Mouse (Mus musculus): ENCODE measurements around the gene Aig1. TPM values are rescaled to one million over a fixed set of nuclear protein-coding genes. Genes with fewer than 3 reads are reported as not detected.

Aig1 gene
- total and polyA plus RNA-seq, 3 experiments = 0.13 TPM; not detected in 2

DNA sequence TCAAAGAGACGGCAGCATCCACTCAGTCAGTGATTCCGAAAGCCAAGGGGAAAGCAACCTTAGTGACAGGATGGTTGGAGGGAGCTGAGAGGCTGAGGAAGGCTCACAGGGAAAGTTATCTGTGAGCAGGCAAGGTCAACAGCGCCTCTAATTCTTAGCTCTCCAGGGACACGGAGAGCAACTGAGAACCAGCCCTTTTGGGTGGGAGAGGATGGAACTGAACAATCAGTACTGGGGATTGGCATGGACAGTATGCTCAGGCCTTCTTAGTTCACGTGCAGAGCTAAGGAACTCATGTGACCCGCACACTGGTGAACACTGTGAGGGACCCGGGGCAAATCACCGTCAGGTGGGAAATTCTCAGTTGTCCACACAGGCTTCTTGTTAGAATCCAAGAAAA, 183.4 kb downstream of the Aig1 start:
- no peak for TF ChIP-seq ZNF384 (IDR thresholded peaks at IDR 0.05; ENCODE audit: low read depth, low read length)
- TF ChIP-seq TAL1 (IDR thresholded peaks at IDR 0.05; ENCODE audit: low read length) = no peak
- TF ChIP-seq RCOR1 (IDR thresholded peaks at IDR 0.05; ENCODE audit: low read depth, low read length) = no peak
- TF ChIP-seq MYB (IDR thresholded peaks at IDR 0.05; ENCODE audit: low read depth, low read length) = no peak
- TF ChIP-seq KAT2A (conservative IDR thresholded peaks at IDR 0.05; ENCODE audit: low read depth, low read length) = no peak
- H3K79me2 ChIP-seq (ENCODE audit: control insufficient read depth, insufficient read depth, low read length, poor library complexity) = no peaks in the 10 kb centered on the region
- DNase-seq (ENCODE audit: low read depth, low spot score) = no peak
- no peaks in the 10 kb centered on the region for H3K36me3 ChIP-seq (ENCODE audit: control insufficient read depth in 1 of 2, insufficient read depth in 2 of 2, low read length in 2 of 2)
- no peak overlapping the region for H3K27ac ChIP-seq (ENCODE audit: control insufficient read depth, low read depth, low read length)
- H3K9me3 ChIP-seq (replicated peaks; ENCODE audit: insufficient read depth, low read length) = no peaks in the 10 kb centered on the region
- no peak overlapping the region for H3K4me3 ChIP-seq (ENCODE audit: control insufficient read depth in 1 of 2, insufficient read depth in 1 of 2, low read depth in 2 of 2, low read length in 2 of 2)
- no peak overlapping the region for H3K9ac ChIP-seq (ENCODE audit: control insufficient read depth, low read depth, low read length, poor library complexity, severe bottlenecking)
- no peaks in the 10 kb centered on the region for H3K27me3 ChIP-seq (ENCODE audit: control insufficient read depth in 1 of 2, insufficient read depth in 2 of 2, low read length in 2 of 2)
- no peaks in the 10 kb centered on the region for H3K4me1 ChIP-seq (ENCODE audit: control insufficient read depth in 1 of 2, insufficient read depth in 2 of 2, low read length in 2 of 2)

GRCm38 (mm10) chr10:13684452-13684851, 184.3 kb downstream of the Aig1 start:
- Histone ChIP-seq H3K79me2 (ENCODE audit: control insufficient read depth, insufficient read depth, low read length, poor library complexity) (no peaks in the 10 kb centered on the region), H3K9ac (ENCODE audit: control insufficient read depth, low read depth, low read length, poor library complexity, severe bottlenecking) (no peak overlapping the region), H3K4me3 (ENCODE audit: control insufficient read depth in 1 of 2, insufficient read depth in 1 of 2, low read depth in 2 of 2, low read length in 2 of 2) (no peak overlapping the region), H3K36me3 (ENCODE audit: control insufficient read depth in 1 of 2, insufficient read depth in 2 of 2, low read length in 2 of 2) (no peaks in the 10 kb centered on the region), H3K27ac (ENCODE audit: control insufficient read depth, low read depth, low read length) (no peak overlapping the region), H3K9me3 (replicated peaks; ENCODE audit: insufficient read depth, low read length) (no peaks in the 10 kb centered on the region), H3K4me1 (ENCODE audit: control insufficient read depth in 1 of 2, insufficient read depth in 2 of 2, low read length in 2 of 2) (no peaks in the 10 kb centered on the region), H3K27me3 (ENCODE audit: control insufficient read depth in 1 of 2, insufficient read depth in 2 of 2, low read length in 2 of 2) (no peaks in the 10 kb centered on the region)
- TF ChIP-seq USF2 (IDR thresholded peaks at IDR 0.05; ENCODE audit: borderline replicate concordance in 1 of 2, insufficient read depth in 1 of 2, low read depth in 1 of 2, low read length in 2 of 2) (no peak), HCFC1 (IDR thresholded peaks at IDR 0.05; ENCODE audit: low read depth, low read length) (no peak), MAZ (IDR thresholded peaks at IDR 0.05; ENCODE audit: low read depth, low read length) (no peak), GABPA (IDR thresholded peaks at IDR 0.05; ENCODE audit: low read depth, low read length) (no peak), EP300 (IDR thresholded peaks at IDR 0.05; ENCODE audit: low read depth in 1 of 2, low read length in 2 of 2) (no peak), ZC3H11A (IDR thresholded peaks at IDR 0.05; ENCODE audit: low read depth, low read length) (no peak), UBTF (IDR thresholded peaks at IDR 0.05; ENCODE audit: borderline replicate concordance, insufficient read depth, low read depth, low read length) (no peak), POLR2A (IDR thresholded peaks at IDR 0.05; ENCODE audit: control insufficient read depth in 1 of 2, insufficient read depth in 1 of 2, low read depth in 1 of 2, low read length in 2 of 2, poor library complexity in 1 of 2) (no peak), ELF1 (IDR thresholded peaks at IDR 0.05; ENCODE audit: low read depth, low read length) (no peak), GATA1 (IDR thresholded peaks at IDR 0.05; ENCODE audit: low read depth, low read length) (no peak), MYB (IDR thresholded peaks at IDR 0.05; ENCODE audit: low read depth, low read length) (no peak), MYC (IDR thresholded peaks at IDR 0.05; ENCODE audit: low read depth, low read length) (no peak), MAX (IDR thresholded peaks at IDR 0.05; ENCODE audit: low read length) (no peak), MAFK (IDR thresholded peaks at IDR 0.05; ENCODE audit: borderline replicate concordance, low read depth, low read length) (no peak), POLR2AphosphoS5 (IDR thresholded peaks at IDR 0.05; ENCODE audit: borderline replicate concordance, low read depth, low read length) (no peak), SMC3 (IDR thresholded peaks at IDR 0.05; ENCODE audit: low read depth, low read length) (no peak), CTCF (IDR thresholded peaks at IDR 0.05 in 2 of 3, conservative IDR thresholded peaks at IDR 0.05 in 1 of 3; ENCODE audit: control insufficient read depth in 1 of 3, insufficient read depth in 1 of 3, low read depth in 2 of 3, low read length in 3 of 3, poor library complexity in 1 of 3, severe bottlenecking in 1 of 3) (no peak), E2F4 (IDR thresholded peaks at IDR 0.05; ENCODE audit: borderline replicate concordance, low read depth, low read length) (no peak), SIN3A (IDR thresholded peaks at IDR 0.05; ENCODE audit: low read length) (no peak), ZNF384 (IDR thresholded peaks at IDR 0.05; ENCODE audit: low read depth, low read length) (no peak)
- DNase-seq (ENCODE audit: low read depth, low spot score) = no peak
